Mouse (Mus musculus) thymus, adult 2 months (tissue): Measurements from ENCODE around the gene Pcsk1. TPM values are rescaled to one million over a fixed set of nuclear protein-coding genes. Genes with fewer than 3 reads are reported as not detected.

Experiments
- DNase-seq: peaks from one replicate; pipeline ENCODE4 v3.0.0; 2021
- H3K27ac ChIP-seq: fragments of 200-500 bp; 2 replicates; pipeline ENCODE4 v1.5.1; 2012; ENCODE audit warnings: low read length, control low read depth; ENCODE audit not compliant: control insufficient read depth, insufficient read depth
- H3K27me3 ChIP-seq: fragments of 200-500 bp; 2 replicates; pipeline ENCODE4 v1.6.1; 2012; ENCODE audit warnings: mild to moderate bottlenecking, low read length, moderate library complexity, mixed read lengths; ENCODE audit not compliant: control insufficient read depth, insufficient read depth
- H3K36me3 ChIP-seq: fragments of 200-500 bp; 2 replicates; pipeline ENCODE4 v1.6.1; 2012; ENCODE audit warnings: mild to moderate bottlenecking, low read length, moderate library complexity; ENCODE audit not compliant: control insufficient read depth, insufficient read depth
- H3K4me1 ChIP-seq: fragments of 200-500 bp; replicated peaks from 2 replicates; pipeline ENCODE4 v1.6.1; 2012; ENCODE audit warnings: low read length; ENCODE audit not compliant: control insufficient read depth, insufficient read depth
- H3K4me3 ChIP-seq: fragments of 200-500 bp; 2 replicates; pipeline ENCODE4 v1.5.1; 2012; ENCODE audit warnings: mild to moderate bottlenecking, low read length, control low read depth, moderate library complexity; ENCODE audit not compliant: control insufficient read depth, insufficient read depth
- CTCF ChIP-seq: fragments of 200-500 bp; IDR thresholded peaks from 2 replicates; pipeline ENCODE4 v1.5.1; 2012; ENCODE audit warnings: mild to moderate bottlenecking, control low read depth, low read length, moderate library complexity, borderline replicate concordance; ENCODE audit not compliant: control insufficient read depth, poor library complexity, insufficient read depth; ENCODE audit errors: extremely low read depth
- POLR2A ChIP-seq: fragments of 200-500 bp; IDR thresholded peaks from 2 replicates; pipeline ENCODE4 v1.6.1; 2012; ENCODE audit warnings: mild to moderate bottlenecking, low read length, control low read depth, moderate library complexity; ENCODE audit not compliant: control insufficient read depth, poor library complexity, insufficient read depth; ENCODE audit errors: extremely low read depth
- WGBS: fragments of 180-500 bp; shearing (Covaris S2); methylation state at CpG from one replicate; pipeline ENCODE4 v1.1.7; 2018; 5-methylcytosine and 5-hydroxymethylcytosine counted together
- polyA plus RNA-seq: library from polyadenylated mRNA; depleted of rRNA; stranded (reverse); fragments of >200 nt; gene quantifications from 2 replicates; pipeline ENCODE4 v1.2.3, GENCODE M21; 2012

Gene Pcsk1
- polyA plus RNA-seq, 1 experiment: 0.22 TPM

- no peaks in the 10 kb centered on the region for H3K27me3 ChIP-seq
These were observed 23.5 kb downstream of the Pcsk1 start for GRCm38 (mm10) chr13:75113114-75113513.

GRCm38 (mm10) chr13:75114007-75114424 is 24.4 kb downstream of the Pcsk1 start:
- 100% methylated on average over 2 of the region's 2 CpGs for WGBS
- no peak overlapping the region for H3K4me3 ChIP-seq
- DNase-seq: no peak
- H3K27me3 ChIP-seq: no peaks in the 10 kb centered on the region
- no peaks in the 10 kb centered on the region for H3K36me3 ChIP-seq
- no peak overlapping the region for H3K27ac ChIP-seq
- H3K4me1 ChIP-seq: no peaks in the 10 kb centered on the region
- no peak for TF ChIP-seq CTCF
- TF ChIP-seq POLR2A: no peak

More at GRCm38 (mm10) chr13:75113114-75113513, 23.5 kb downstream of the Pcsk1 start:
- TF ChIP-seq POLR2A (no peak), CTCF (no peak)
- H3K27ac ChIP-seq: no peak overlapping the region
- H3K36me3 ChIP-seq: no peaks in the 10 kb centered on the region
- WGBS: 43% methylated on average over 2 of the region's 2 CpGs
- no peaks in the 10 kb centered on the region for H3K4me1 ChIP-seq
- DNase-seq: no peak
- no peak overlapping the region for H3K4me3 ChIP-seq

- WGBS: 92% methylated on average over 1 of the region's 1 CpGs
- TF ChIP-seq CTCF (no peak), POLR2A (no peak)
- Histone ChIP-seq H3K27ac (no peak overlapping the region), H3K27me3 (no peaks in the 10 kb centered on the region), H3K4me3 (no peak overlapping the region), H3K36me3 (no peaks in the 10 kb centered on the region), H3K4me1 (no peaks in the 10 kb centered on the region)
- DNase-seq: no peak
These were observed 25.2 kb downstream of the Pcsk1 start for GRCm38 (mm10) chr13:75114838-75115237.

- Histone ChIP-seq H3K27ac (no peak overlapping the region), H3K4me1 (no peaks in the 10 kb centered on the region), H3K4me3 (no peak overlapping the region), H3K36me3 (no peaks in the 10 kb centered on the region), H3K27me3 (no peaks in the 10 kb centered on the region)
- no peak for DNase-seq
- TF ChIP-seq CTCF (no peak), POLR2A (no peak)
These were observed 46.2 kb downstream of the Pcsk1 start for GRCm38 (mm10) chr13:75135833-75136232.

GRCm38 (mm10) chr13:75160661-75161060 is 71.0 kb downstream of the Pcsk1 start:
- Histone ChIP-seq H3K27ac (no peak overlapping the region), H3K36me3 (no peaks in the 10 kb centered on the region), H3K4me1 (no peaks in the 10 kb centered on the region), H3K4me3 (no peak overlapping the region), H3K27me3 (no peaks in the 10 kb centered on the region)
- no peak for DNase-seq
- no peak for TF ChIP-seq CTCF
- TF ChIP-seq POLR2A: no peak
- WGBS: 60% methylated on average over 1 of the region's 1 CpGs

GRCm38 (mm10) chr13:75163408-75163807 is 73.8 kb downstream of the Pcsk1 start:
- H3K4me1 ChIP-seq: no peaks in the 10 kb centered on the region
- WGBS: 86% methylated on average over 1 of the region's 1 CpGs
- no peak for DNase-seq

More at GRCm38 (mm10) chr13:75163408-75163807, 73.8 kb downstream of the Pcsk1 start:
- Histone ChIP-seq H3K36me3 (no peaks in the 10 kb centered on the region), H3K4me3 (no peak overlapping the region), H3K27me3 (no peaks in the 10 kb centered on the region), H3K27ac (no peak overlapping the region)
- no peak for TF ChIP-seq CTCF
- no peak for TF ChIP-seq POLR2A
